Mouse (Mus musculus) right cerebral cortex, postnatal 36 days (tissue): Measurements from ENCODE around the gene Gngt1.

Source experiments
- DNase-seq, 2 experiments: peaks; one replicate each; pipeline ENCODE4 v3.0.0; 2022; ENCODE audit warnings: low spot score in 2 of 2, mixed read lengths in 1 of 2

Gngt1 gene

DNA sequence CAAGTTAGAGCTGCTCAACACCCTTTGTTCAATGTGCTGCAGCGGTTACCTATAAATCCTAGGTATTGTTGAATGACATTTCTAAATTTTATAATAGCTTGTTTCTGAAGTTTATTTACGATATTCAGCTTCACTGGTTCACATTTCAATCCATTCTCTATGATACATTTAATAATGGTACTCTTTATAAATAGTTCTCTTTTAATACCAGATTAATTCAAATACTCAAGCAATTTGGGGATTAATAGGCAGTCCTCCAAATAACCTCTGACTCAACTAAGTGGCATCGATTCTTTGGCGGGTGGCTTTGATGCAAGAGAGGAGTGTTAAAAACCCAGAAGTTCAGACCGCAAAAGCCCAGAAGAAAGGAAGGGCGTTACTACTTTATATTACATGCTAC, at the start of gene Gngt1:
Gene Gngt1 (plus strand): TSS at position 301 of the 400 bp plus-strand sequence.
- DNase-seq, result no peak

DNA sequence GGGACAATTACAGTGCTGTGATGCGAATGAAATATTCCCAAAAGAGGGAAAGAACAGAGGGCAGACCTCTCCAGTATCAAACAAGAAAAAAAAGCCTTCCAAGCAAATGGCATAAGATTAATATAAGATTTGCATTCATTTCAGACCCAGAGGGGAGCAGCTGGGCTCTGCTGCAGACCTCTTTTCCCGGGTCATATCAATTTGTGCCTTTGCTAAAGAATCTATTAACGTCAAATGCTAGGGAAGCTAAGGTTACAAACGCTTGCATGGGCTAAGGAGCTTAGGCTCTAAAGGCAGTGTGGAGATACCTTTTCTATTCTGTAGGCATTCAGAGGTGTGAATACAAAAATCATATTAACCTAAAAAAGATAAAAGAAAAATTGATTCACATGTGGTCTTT, 38.6 kb upstream of the Gngt1 start:
- DNase-seq, result no peak

DNA sequence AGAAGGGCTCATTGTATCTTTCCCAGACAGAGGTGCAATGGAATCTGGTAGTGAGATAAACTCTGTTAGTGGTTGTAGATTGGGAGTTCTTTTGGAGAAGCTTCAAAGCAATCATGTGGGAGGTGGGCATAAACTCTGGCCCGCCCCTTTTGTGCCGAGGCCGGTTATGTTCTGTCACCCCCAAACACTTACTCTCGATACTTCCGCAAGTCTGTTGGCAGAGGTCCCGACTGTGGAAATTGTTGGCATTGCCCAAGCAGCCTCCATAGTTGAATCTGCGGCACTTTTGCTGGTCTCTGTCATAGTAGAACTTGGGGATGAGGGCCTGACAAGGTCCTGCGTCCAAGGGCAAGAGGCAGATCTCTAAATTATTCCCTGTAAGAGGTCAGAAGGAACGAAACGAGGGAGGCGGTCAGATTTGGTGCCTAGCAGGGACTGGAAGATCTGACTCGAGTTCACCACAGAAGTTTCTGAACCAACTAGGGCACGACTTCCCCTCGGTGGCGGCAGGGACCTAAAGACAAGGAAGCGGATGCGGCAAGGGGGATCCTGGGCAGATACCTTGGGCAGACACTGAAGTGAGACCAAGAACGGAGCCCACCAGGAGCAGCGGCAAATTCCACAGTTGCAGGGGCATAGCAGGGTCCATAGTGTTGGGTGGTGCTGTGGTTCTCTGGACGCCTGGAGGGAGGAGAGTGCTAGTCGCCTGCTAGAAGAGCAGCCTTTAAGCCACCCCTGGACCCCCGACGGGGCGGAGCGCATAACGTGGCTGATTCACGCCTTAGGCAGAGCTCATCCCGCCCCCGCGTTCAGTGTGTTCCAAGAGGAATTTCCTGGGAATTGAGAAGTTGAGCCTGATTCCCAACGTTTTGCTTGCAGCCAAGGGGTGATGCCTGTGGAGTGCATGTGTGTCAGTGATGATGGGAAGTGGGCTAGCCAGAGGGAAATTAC, 25.6 kb upstream of the Gngt1 start:
- no peak for DNase-seq

DNA sequence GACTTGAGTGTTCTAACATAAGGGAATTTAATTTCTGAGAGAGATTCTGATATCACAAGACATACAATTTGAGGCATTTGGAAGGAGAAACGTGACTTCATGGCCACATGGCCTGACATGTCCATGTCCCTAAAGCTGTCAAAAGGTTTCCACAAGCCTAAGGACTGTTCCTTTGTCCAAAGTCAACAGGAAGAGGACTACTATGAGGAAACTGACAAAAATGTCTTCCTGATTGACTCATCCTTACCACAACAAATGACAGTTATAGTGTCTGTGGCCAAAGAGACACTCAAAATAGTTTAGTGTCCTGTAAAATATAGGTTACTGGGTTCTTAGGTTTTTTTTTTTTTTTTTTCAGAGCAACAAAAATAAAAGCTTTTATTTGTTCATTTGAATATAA, 19.9 kb upstream of the Gngt1 start:
- no peak for DNase-seq

DNA sequence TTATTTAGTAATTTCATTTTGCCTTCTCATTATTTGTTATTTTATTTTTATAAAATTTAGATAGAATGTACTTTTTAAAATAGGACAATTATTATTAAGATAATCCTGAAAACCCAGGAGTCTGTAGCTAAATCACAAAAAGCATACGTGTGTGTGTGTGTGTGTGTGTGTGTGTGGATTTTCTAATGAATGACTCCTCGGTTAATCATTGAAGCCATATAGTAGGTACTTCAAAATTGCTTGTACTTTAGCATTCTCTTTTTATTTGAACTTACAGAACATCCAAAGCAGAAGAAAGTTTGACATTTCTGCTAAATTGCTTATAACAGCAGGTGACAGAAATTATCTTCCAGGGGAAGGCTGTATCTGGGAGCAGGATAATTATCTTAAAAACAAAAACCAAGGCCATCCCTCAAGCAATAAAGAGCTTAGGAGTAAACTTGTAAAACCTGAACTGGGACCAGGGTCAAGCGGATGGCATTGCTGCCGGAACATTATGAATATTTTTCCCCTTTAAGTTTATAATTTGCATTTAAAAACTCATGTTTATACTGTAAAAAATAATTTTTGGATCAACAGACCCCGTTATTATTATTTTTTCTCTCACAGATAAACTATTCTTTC, 10.8 kb upstream of the Gngt1 start:
- DNase-seq, result no peak

- no peak for DNase-seq
Measured at GRCm38 (mm10) chr6:3988750-3989149, 4.8 kb upstream of the Gngt1 start, which contains the start of gene Tfpi2. Gene Tfpi2, minus strand, starts transcription at chr6:3988919.

DNA sequence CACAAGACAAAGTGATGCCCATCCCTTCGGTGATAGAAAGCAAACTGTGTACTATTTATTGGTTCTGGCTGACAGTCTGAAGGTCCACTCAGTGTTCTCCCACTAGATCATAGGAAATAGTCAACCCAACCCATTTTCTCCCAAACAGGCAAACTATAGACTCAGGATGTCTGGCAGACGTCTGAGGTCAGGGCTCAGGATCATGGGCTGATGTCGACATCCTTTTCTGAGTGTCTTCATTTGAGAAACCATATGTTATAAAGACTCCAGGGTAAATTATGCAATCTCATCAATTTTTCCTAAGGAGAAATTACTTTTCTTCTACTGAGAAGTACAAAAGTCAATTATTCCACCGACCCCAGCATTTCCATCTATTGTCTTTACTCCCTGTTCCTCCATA, 4.5 kb downstream of the Gngt1 start:
- no peak for DNase-seq

- DNase-seq, result no peak
Measured at GRCm38 (mm10) chr6:3999296-3999695, 5.7 kb downstream of the Gngt1 start.

GRCm38 (mm10) chr6:4000716-4001115, 7.1 kb downstream of the Gngt1 start:
- DNase-seq, result no peak

GRCm38 (mm10) chr6:4003445-4003844, 9.9 kb downstream of the Gngt1 start:
- DNase-seq, result no peak

GRCm38 (mm10) chr6:4003890-4004306, 10.3 kb downstream of the Gngt1 start, which contains the start of gene Gng11:
Gene Gng11, plus strand, starts transcription at chr6:4003904.
- peak in 1 of 2 experiments; percentile 5 for DNase-seq

DNA sequence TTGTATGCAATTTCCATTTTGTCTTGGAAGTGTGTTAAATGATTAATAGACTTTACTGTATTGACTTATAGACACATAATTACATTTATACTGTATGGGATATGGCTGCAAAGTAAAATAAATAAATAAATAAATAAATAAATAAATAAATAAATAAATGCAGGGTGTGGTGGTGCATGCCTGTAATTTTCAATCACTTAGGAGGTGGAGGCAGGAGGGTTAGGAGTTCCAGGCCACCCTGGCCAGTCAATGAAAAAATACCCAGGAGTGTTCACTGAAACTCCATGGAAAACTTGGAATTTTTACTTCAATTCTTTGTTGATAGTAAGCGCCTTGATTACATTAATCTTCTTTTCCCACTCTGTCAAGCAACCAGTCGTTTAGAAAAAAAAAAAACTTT, 11.2 kb downstream of the Gngt1 start:
- DNase-seq, result no peak

GRCm38 (mm10) chr6:4008501-4009040, 15.0 kb downstream of the Gngt1 start:
- no peak for DNase-seq

DNA sequence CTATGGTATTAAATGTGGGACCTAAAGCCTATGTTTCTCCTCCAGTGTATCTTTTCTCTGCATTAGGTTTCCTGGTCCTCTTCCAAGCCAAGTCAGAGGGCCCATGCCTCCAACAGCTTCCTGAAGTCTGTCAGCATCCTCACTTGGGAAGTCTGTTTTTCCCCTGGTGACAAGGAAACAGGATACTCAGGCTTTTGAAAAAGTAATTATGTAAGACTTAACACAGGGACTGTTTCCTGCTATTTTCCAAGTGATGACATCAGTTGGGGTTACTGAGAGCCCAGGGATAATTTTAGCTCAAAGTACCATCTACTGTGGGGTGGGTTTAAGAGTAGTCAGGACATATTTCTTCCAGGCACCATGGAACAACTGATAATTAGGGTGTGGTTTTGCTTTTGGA, 16.0 kb downstream of the Gngt1 start:
- no peak for DNase-seq

DNA sequence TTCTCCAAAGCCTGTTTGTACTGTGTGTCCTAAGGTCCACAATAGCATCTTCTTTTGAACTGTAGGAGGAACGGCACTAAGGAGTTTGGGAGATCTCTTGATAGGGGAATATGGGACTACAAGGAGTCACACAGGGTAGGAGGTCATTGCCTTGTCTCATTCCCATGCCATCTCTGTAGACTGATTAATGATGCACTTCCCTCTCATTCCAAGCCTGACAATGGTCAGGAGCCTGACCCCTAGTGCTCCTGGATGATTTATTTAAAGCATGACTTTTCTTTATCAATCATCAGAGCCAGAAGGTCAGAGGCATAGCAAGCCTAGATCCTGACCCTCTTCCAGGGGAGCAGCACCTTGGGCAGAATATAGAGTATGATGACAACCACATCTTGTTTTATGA, 29.1 kb downstream of the Gngt1 start:
- DNase-seq, result no peak

GRCm38 (mm10) chr6:4026367-4026766, 32.8 kb downstream of the Gngt1 start:
- DNase-seq, result no peak

- no peak for DNase-seq
Measured at GRCm38 (mm10) chr6:4030956-4031355, 37.4 kb downstream of the Gngt1 start.

DNA sequence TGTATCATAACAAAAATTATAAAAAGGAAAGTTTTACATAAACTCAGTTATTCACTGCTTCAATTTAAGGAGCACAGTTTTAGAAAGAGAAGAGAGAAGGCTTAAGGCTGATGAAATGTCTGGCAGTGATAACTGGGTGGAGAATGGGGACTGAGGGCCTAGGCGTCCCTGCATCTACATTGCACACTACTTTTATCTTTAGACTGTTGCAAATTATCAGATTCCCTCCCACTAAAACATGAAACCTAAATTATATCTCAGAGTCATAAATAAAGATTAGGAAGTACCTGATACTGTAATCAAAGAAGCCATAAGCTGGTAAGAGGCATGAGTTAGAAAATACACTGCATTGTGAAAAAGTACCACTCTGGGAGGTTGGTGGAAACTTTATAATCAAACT, 48.2 kb downstream of the Gngt1 start:
- DNase-seq, result no peak
